Mouse (Mus musculus): ENCODE data around the gene Ndufs8. TPM values are rescaled to one million over a fixed set of nuclear protein-coding genes. Genes with fewer than 3 reads are reported as not detected.
A peak's percentile ranks its signal among the peaks of the same experiment; 100 is the strongest.

Gene Ndufs8
- polyA plus RNA-seq, 1 experiment from 2014 or later, result 285 TPM

DNA sequence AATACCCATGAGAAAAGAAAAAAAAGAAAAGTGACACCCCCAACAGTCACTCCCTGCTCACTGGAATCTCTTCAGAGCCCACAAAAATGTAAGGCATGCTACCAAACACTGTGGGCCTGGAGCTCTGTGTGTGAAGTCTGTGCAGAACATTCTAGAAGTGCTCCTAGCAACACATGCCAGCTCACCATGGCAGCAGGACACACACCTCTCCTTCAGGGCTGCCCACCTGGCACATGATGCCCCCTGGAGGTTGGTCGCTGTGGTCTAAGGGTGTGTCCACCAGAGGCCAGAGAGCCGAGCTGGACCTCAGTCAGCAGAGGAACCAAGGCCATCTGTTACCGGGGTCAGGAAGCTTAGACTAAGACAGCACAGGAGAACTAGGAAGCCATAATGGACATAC lies 13.7 kb upstream of the Ndufs8 start:
- no peak overlapping the region for H3K9ac ChIP-seq (ENCODE audit: low read length)
- WGBS, result 35% methylated on average over 3 of the region's 3 CpGs
- H3K4me1 ChIP-seq (replicated peaks; ENCODE audit: control insufficient read depth, insufficient read depth, low read length), result peaks cover 41% of the 10 kb centered on the region
- H3K4me3 ChIP-seq (ENCODE audit: low read length), result no peak overlapping the region
- ATAC-seq (ENCODE audit: low read depth), result peak; percentile 32; the same call in 1 of the 2 replicates
- H3K27ac ChIP-seq (ENCODE audit: low read length), result peak overlapping the region; percentile 23; the same call in 1 of the 2 replicates
- H3K4me2 ChIP-seq (ENCODE audit: low read depth, low read length), result no peak overlapping the region
- no peaks in the 10 kb centered on the region for H3K36me3 ChIP-seq (ENCODE audit: control insufficient read depth, insufficient read depth, low read length)
- H3K27me3 ChIP-seq (ENCODE audit: control insufficient read depth, insufficient read depth, low read depth, low read length), result no peaks in the 10 kb centered on the region
- no peaks in the 10 kb centered on the region for H3K9me3 ChIP-seq (ENCODE audit: control insufficient read depth, low read length)

DNA sequence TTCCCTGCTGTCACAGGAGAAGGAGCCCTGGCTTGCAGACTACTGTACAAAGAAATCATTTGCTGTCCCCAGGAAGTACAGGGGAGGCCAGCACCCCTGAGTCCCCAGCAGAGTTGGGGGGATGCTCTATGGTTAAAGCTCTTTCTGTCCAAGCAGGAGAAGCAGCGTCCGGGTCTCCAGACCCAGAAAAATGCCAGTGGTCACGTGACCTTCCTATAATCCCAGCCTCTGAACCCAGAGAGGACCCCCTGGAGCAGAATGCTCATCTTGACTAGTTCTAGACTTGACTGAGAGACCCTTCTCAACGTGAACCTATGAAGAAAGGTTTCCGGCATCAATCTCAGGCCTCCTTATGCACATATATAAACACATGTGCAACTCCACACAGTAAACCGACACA lies 13.3 kb upstream of the Ndufs8 start:
- Histone ChIP-seq H3K9ac (ENCODE audit: low read length) (no peak overlapping the region; the same call in 1 of the 2 replicates), H3K27ac (ENCODE audit: low read length) (no peak overlapping the region; the same call in 1 of the 2 replicates), H3K9me3 (ENCODE audit: control insufficient read depth, low read length) (no peaks in the 10 kb centered on the region), H3K4me1 (replicated peaks; ENCODE audit: control insufficient read depth, insufficient read depth, low read length) (peaks cover 40% of the 10 kb centered on the region), H3K36me3 (ENCODE audit: control insufficient read depth, insufficient read depth, low read length) (no peaks in the 10 kb centered on the region), H3K4me3 (ENCODE audit: low read length) (no peak overlapping the region), H3K4me2 (ENCODE audit: low read depth, low read length) (no peak overlapping the region), H3K27me3 (ENCODE audit: control insufficient read depth, insufficient read depth, low read depth, low read length) (no peaks in the 10 kb centered on the region)
- no peak for ATAC-seq (ENCODE audit: low read depth)
- 71% methylated on average over 6 of the region's 6 CpGs for WGBS

DNA sequence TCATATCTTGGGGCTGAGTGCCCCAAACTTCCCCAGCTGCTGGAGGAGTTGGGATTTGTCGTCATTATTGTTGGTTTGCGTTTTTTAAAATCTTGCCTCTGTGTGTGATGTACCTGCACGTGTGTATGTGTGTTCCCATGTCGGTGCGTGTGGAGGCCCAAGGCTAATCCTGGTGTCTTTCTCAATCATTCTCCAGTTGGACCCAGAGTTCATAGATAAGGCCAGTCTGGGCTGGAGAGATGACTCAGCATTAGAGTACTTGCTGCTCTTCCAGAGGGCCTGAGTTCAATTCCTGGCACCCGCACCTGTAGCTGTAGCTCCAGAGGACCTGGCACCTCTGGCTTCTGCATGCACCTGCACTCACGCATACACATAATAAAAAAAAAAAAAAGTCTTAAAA lies 12.3 kb upstream of the Ndufs8 start:
- Histone ChIP-seq H3K9ac (ENCODE audit: low read length) (no peak overlapping the region), H3K4me2 (ENCODE audit: low read depth, low read length) (no peak overlapping the region), H3K4me3 (ENCODE audit: low read length) (no peak overlapping the region), H3K36me3 (ENCODE audit: control insufficient read depth, insufficient read depth, low read length) (no peaks in the 10 kb centered on the region), H3K9me3 (ENCODE audit: control insufficient read depth, low read length) (no peaks in the 10 kb centered on the region), H3K27ac (ENCODE audit: low read length) (no peak overlapping the region), H3K4me1 (replicated peaks; ENCODE audit: control insufficient read depth, insufficient read depth, low read length) (peaks cover 30% of the 10 kb centered on the region), H3K27me3 (ENCODE audit: control insufficient read depth, insufficient read depth, low read depth, low read length) (no peaks in the 10 kb centered on the region)
- WGBS, result 92% methylated on average over 7 of the region's 7 CpGs
- ATAC-seq (ENCODE audit: low read depth), result no peak

DNA sequence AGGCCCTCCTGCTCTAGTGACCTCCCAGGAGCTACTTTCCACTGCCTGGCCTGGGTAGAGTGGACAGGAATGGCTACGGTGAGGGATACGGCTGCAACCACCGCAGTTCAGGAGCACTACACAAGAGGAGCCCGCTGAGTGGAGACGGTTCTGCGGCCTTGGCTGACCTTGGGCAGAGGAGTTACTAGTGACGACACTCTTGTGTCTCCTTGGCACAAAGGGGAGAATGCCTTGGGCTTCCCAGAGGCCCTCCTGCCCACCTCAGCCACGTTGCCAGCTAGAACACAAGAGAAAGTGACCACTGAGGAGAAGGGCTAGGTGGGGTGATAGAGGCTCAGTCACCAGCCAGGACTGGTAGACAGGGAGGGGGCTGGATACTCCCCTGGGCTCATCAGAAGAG lies 11.6 kb upstream of the Ndufs8 start:
- H3K27ac ChIP-seq (ENCODE audit: low read length), result peak overlapping the region; percentile 26; the same call in 1 of the 2 replicates
- no peaks in the 10 kb centered on the region for H3K27me3 ChIP-seq (ENCODE audit: control insufficient read depth, insufficient read depth, low read depth, low read length)
- no peaks in the 10 kb centered on the region for H3K9me3 ChIP-seq (ENCODE audit: control insufficient read depth, low read length)
- no peak overlapping the region for H3K4me2 ChIP-seq (ENCODE audit: low read depth, low read length)
- 71% methylated on average over 8 of the region's 8 CpGs for WGBS
- H3K9ac ChIP-seq (ENCODE audit: low read length), result no peak overlapping the region
- H3K4me1 ChIP-seq (replicated peaks; ENCODE audit: control insufficient read depth, insufficient read depth, low read length), result peaks cover 23% of the 10 kb centered on the region
- no peak overlapping the region for H3K4me3 ChIP-seq (ENCODE audit: low read length)
- no peak for ATAC-seq (ENCODE audit: low read depth)
- H3K36me3 ChIP-seq (ENCODE audit: control insufficient read depth, insufficient read depth, low read length), result no peaks in the 10 kb centered on the region

DNA sequence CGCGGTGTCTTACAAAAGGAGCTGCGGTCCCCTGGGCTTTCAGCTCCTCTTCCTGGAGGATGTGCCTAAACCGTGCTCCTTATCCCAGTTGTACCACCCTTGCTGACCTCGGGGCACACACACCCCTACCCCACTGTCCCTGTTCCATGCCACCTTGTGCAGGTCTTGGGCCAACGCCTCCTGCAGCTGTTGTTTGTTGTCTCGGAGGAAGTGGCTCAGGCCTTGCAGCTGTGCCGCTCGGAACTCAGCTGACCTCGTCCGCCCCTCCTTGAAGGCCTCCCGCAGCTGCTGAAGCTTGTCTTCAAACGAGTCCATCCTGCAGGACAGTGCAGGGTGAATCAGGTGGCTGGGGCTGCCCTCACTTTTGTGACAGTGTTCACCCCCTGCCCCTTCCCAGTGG lies 11.0 kb upstream of the Ndufs8 start:
- peak; percentile 23 for ATAC-seq (ENCODE audit: low read depth)

DNA sequence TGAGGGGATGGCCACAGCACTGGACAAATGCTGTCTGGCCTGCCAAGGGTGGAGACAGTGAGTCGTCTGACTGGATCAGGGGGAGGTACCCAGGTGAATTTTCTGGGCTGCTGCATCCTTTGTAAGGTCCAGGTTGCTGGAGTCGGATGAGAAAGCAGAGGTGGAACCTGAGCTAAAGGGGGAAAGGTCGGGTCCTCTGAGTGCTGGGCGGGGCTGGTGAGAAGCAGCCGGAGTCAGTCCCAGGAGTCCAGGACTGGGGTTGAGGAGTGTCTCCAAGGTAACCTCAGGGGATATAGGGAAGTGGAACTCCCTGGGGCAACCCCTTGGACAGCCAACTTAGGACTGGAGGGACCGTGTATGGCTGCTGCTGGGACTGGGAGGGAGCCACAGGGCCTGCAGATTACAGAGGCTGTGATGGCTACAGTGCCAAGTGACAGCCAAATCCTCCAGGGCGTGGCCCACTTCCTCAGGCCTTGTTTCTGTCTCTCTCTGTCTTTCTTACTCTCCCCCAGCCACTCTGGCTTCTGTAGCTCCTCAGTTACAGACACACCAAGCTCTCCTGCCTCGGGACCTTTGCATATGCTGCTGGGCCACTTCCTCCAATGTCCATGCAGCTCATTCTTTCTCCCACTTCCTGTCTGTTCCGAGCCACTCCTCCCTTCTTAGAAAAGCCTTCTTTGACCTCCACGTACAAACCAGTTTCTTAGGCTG lies 10.2 kb upstream of the Ndufs8 start:
- H3K4me3 ChIP-seq (ENCODE audit: low read length), result no peak overlapping the region
- H3K9me3 ChIP-seq (ENCODE audit: control insufficient read depth, low read length), result no peaks in the 10 kb centered on the region
- WGBS, result 41% methylated on average over 10 of the region's 10 CpGs
- H3K4me2 ChIP-seq (ENCODE audit: low read depth, low read length), result no peak overlapping the region
- no peak overlapping the region; the same call in 1 of the 2 replicates for H3K27ac ChIP-seq (ENCODE audit: low read length)
- no peak for ATAC-seq (ENCODE audit: low read depth)
- no peaks in the 10 kb centered on the region for H3K36me3 ChIP-seq (ENCODE audit: control insufficient read depth, insufficient read depth, low read length)
- H3K27me3 ChIP-seq (ENCODE audit: control insufficient read depth, insufficient read depth, low read depth, low read length), result no peaks in the 10 kb centered on the region
- peaks cover 19% of the 10 kb centered on the region for H3K4me1 ChIP-seq (replicated peaks; ENCODE audit: control insufficient read depth, insufficient read depth, low read length)
- no peak overlapping the region for H3K9ac ChIP-seq (ENCODE audit: low read length)

More for the DNA sequence above, 11.0 kb upstream of the Ndufs8 start:
- H3K27ac ChIP-seq (ENCODE audit: low read length), result peak overlapping the region; percentile 53; the same call in 1 of the 2 replicates
- WGBS, result 33% methylated on average over 13 of the region's 13 CpGs
- H3K36me3 ChIP-seq (ENCODE audit: control insufficient read depth, insufficient read depth, low read length), result no peaks in the 10 kb centered on the region
- no peak overlapping the region for H3K4me2 ChIP-seq (ENCODE audit: low read depth, low read length)
- H3K4me1 ChIP-seq (replicated peaks; ENCODE audit: control insufficient read depth, insufficient read depth, low read length), result peaks cover 19% of the 10 kb centered on the region
- no peak overlapping the region for H3K9ac ChIP-seq (ENCODE audit: low read length)
- H3K27me3 ChIP-seq (ENCODE audit: control insufficient read depth, insufficient read depth, low read depth, low read length), result no peaks in the 10 kb centered on the region
- no peaks in the 10 kb centered on the region for H3K9me3 ChIP-seq (ENCODE audit: control insufficient read depth, low read length)
- H3K4me3 ChIP-seq (ENCODE audit: low read length), result no peak overlapping the region

DNA sequence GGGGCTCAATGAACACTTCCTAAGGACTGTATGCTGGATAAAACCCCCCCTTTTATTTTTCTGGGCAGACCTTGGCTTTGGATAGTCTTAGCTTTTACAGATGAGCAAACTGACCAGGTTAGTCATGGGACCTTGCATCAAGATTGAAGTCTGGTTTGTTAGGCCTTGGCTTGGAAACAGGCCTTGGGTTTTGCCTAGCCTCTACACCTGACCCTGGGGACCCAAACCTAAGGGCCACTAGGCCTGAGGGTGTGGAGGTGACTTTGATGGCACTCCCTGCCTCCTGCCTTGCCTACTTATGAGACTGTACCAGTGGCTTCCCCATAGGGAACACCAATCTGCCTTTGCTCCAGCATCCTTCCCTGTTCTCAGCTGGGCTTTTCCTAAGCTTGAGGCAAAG lies 7.4 kb upstream of the Ndufs8 start:
- peaks cover 13% of the 10 kb centered on the region for H3K4me1 ChIP-seq (replicated peaks; ENCODE audit: control insufficient read depth, insufficient read depth, low read length)
- H3K9ac ChIP-seq (ENCODE audit: low read length), result no peak overlapping the region
- H3K27me3 ChIP-seq (ENCODE audit: control insufficient read depth, insufficient read depth, low read depth, low read length), result no peaks in the 10 kb centered on the region
- H3K36me3 ChIP-seq (ENCODE audit: control insufficient read depth, insufficient read depth, low read length), result no peaks in the 10 kb centered on the region
- H3K9me3 ChIP-seq (ENCODE audit: control insufficient read depth, low read length), result no peaks in the 10 kb centered on the region
- H3K27ac ChIP-seq (ENCODE audit: low read length), result no peak overlapping the region
- ATAC-seq (ENCODE audit: low read depth), result no peak
- H3K4me2 ChIP-seq (ENCODE audit: low read depth, low read length), result no peak overlapping the region
- no peak overlapping the region for H3K4me3 ChIP-seq (ENCODE audit: low read length)

DNA sequence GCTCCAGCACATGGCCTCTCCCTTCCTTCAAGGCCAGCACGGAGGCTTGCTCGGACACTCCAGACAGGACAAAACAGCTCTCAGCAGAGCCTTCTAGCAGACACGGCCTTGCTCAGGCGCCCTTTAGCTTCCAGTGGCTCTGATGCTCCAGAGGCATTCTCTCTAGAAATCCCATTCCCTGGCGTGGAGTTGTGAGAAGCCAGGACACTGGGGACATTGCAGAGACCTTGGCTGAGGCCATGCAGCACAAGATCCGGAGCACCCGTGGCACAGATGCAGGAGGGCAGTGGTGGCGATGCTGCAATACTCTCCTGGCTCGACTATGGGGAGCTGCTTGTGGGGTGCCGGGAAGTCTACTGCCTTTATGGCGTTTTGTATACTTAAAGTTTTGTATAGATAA lies 4.2 kb upstream of the Ndufs8 start:
- H3K9me3 ChIP-seq (ENCODE audit: control insufficient read depth, low read length), result no peaks in the 10 kb centered on the region
- H3K4me3 ChIP-seq (ENCODE audit: low read length), result no peak overlapping the region
- no peak overlapping the region for H3K9ac ChIP-seq (ENCODE audit: low read length)
- no peaks in the 10 kb centered on the region for H3K27me3 ChIP-seq (ENCODE audit: control insufficient read depth, insufficient read depth, low read depth, low read length)
- no peaks in the 10 kb centered on the region for H3K36me3 ChIP-seq (ENCODE audit: control insufficient read depth, insufficient read depth, low read length)
- peaks cover 7% of the 10 kb centered on the region for H3K4me1 ChIP-seq (replicated peaks; ENCODE audit: control insufficient read depth, insufficient read depth, low read length)
- H3K27ac ChIP-seq (ENCODE audit: low read length), result no peak overlapping the region
- ATAC-seq (ENCODE audit: low read depth), result no peak
- no peak overlapping the region for H3K4me2 ChIP-seq (ENCODE audit: low read depth, low read length)
- 60% methylated on average over 11 of the region's 11 CpGs for WGBS

DNA sequence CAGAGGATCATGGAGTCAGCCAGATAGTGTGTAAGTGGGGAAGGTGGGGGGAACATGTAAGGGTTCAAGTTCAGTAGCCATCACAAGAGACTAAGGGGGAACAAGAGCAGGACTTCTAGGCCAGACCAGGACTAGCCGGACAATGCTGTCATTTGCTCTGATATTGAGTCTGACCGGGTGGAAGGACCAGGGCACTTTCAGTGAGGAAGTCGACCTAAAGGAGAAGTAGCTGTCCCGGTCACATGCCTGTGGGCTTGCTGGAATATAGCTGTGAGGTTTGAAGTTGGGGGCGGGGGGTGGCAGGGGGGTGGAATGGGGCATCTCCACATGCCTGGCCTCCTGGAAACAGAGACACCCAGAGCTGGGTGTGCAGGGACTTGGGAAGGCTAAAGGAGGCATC lies 2.0 kb upstream of the Ndufs8 start:
- no peaks in the 10 kb centered on the region for H3K9me3 ChIP-seq (ENCODE audit: control insufficient read depth, low read length)
- H3K36me3 ChIP-seq (ENCODE audit: control insufficient read depth, insufficient read depth, low read length), result peaks cover 6% of the 10 kb centered on the region
- H3K4me3 ChIP-seq (ENCODE audit: low read length), result no peak overlapping the region
- no peak overlapping the region for H3K27ac ChIP-seq (ENCODE audit: low read length)
- WGBS, result 85% methylated on average over 5 of the region's 5 CpGs
- H3K27me3 ChIP-seq (ENCODE audit: control insufficient read depth, insufficient read depth, low read depth, low read length), result no peaks in the 10 kb centered on the region
- peaks cover 11% of the 10 kb centered on the region for H3K4me1 ChIP-seq (replicated peaks; ENCODE audit: control insufficient read depth, insufficient read depth, low read length)
- ATAC-seq (ENCODE audit: low read depth), result no peak
- no peak overlapping the region for H3K4me2 ChIP-seq (ENCODE audit: low read depth, low read length)
- no peak overlapping the region for H3K9ac ChIP-seq (ENCODE audit: low read length)

Measured in lung, embryonic 16.5 days (tissue).